Mouse (Mus musculus): ENCODE data around the gene Gemin6.
"Not testable (repeated sequence)": the region's sequence is repeated elsewhere in the genome, so short reads cannot be mapped to it uniquely, and the experiment has no call there.

Gemin6 gene

DNA sequence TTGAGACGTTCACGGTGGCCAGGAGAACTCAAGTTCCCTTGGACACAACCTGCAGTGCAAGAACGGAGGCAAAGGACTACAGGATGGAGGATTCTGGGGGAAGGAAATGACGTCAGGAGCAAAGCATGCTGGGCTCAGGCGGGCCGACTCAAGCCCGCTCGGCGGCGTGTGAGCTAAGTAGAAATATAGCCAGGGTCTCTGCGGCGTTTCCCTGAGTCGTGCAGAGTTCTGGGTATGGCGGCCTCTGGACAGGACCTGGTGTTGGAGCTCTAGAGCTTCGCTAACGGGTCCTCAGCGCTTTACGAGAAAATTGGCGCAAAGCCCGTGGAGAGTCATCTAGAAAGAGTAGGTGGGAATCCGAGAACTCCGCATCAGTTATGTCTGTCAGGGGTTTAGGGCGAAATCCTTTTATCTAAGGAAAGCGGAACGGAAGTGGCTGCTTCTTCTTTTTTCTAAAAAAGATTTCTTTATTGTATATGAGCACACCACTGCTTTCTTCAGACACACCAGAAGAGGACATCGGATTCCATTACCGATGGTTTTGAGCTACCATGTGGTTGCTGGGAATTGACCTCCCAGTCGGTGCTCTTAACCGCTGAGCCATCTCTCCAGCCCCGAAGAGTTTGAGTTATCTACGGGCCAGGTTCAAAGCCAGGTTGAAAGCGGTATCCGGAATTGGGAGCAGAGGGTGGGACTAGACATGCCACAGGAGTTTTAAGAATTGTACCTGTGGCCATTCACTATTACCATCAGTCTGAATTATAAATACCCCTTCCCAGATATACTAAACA, at the start of gene Gemin6:
Gene Gemin6 (plus strand): TSS at position 116 of the 791 bp plus-strand sequence.
- peak; percentile 90 to 93 for DNase-seq (ENCODE audit: low spot score in 2 of 2)

DNA sequence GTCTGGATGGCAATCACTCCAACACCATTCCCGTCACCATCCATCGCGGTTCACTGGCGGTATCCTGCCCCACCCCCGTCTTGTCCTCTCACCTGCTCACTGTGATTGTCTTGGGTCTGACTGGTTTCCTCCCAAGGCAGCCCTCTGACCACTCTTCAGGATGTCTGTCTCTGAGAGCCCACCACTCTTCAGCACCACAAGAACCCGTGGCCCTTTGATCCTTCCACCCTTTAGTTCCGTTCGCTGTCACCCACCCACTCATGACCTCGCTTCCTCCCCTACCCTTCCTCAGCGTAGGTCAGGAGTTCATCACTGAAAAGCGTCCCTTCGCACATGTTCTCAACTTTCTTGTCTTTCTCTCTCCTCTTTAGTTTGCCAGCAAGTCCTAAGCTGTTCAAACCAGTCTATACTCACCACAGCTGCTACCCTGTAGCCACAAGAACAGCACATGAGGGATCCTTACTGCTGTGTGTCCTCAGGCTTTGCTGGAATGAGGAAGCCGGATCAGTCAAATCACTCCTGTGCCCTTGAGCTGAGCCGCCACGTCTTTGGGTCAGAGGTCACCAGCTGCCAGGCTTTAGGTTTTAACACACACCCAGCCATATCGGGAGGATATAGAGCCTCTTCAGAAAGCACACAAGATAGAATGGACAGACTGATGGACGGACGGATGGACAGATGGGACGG, 49.4 kb upstream of the Gemin6 start:
- no peak for DNase-seq (ENCODE audit: low spot score in 2 of 2)

DNA sequence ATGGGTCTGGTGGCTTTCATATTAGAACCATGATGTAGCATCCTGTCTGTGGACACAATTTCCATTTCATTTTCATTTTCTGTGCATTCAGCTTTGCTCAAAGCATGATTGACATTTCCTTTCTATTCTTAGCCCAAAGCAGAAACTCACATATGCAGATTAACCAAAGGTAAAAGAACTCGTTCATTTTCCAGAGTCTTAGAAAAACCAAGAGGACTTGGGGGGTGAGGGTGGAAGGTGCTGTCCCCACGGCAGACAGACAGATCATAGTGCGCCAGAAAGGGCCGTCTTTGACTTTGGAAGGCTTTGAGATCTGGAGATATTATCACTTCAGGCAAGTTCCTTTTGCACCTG, 48.9 kb upstream of the Gemin6 start:
- DNase-seq (ENCODE audit: low spot score in 2 of 2) = no peak

DNA sequence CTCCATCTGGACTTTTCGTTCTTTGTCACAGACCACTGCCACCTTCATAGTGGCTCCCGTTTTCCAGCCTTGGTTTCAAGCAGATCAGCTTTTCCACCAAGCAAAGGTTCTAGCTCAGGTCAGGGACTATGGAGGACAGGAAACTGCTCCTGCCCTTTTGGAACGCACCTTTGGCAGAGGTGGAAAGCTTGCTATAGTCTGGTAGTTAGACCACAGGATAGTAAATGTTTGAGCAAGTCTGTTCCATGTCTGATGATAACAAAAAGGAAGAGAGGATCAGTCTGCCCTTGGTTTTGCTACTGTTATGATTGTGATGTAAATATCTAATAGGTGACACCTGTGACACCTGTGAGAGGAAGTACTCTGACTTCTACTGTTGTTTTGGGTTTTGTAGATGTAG, 48.3 kb upstream of the Gemin6 start:
- no peak for DNase-seq (ENCODE audit: low spot score in 2 of 2)

DNA sequence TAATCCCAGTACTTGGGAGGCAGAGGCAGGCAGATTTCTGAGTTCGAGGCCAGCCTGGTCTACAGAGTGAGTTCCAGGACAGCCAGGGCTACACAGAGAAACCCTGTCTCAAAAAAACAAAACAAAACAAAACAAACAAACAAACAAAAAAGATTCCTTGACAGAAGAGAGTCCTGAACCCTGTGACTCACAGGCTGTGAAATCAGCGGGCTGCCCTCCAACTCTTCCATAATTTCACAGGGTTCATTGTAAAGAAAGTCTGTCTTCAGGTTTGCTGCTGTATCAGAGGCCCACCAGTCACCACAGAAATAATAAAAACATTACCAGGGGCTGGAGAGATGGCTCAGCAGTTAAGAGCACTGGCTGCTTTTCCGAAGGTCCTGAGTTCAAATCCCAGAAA, 45.4 kb upstream of the Gemin6 start:
- not testable (repeated sequence) for DNase-seq (ENCODE audit: low spot score in 2 of 2)

DNA sequence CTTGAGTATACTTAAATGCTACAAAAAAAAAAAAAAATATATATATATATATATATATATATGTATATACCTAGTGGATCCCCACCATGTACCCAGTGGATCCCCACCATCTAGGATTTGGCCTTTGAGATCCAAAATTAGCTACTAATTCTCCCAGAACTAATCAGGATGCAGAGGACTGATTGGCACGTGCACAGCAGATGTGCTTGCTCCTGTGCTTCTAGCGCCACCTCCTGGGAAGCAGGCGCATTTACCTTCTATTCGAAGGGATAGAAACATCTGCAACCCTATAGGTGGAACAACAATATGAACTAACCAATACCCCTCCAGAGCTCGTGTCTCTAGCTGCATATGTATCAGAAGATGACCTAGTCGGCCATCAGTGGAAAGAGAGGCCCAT, 44.3 kb upstream of the Gemin6 start:
- peak; percentile 87 for DNase-seq (ENCODE audit: low spot score in 2 of 2)

DNA sequence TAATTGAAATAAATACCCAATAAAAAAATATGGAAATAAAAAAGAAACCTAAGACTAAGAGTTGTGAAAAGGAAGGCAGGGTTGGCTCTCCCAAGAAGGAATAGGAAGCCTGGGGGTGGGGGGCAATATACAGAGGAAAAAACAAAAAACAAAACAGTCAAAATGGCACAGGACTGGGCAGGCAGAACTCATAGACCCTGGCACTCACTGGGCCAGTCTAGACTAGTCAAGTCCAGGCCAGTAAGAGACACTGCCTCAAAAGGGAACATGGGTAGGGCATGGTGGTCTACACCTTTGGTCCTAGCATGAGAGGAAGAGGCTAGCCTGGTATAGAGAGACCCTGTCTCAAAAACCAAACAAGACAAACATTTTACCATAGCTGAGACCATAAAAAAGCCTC, 43.8 kb upstream of the Gemin6 start:
- DNase-seq (ENCODE audit: low spot score in 2 of 2) = no peak

DNA sequence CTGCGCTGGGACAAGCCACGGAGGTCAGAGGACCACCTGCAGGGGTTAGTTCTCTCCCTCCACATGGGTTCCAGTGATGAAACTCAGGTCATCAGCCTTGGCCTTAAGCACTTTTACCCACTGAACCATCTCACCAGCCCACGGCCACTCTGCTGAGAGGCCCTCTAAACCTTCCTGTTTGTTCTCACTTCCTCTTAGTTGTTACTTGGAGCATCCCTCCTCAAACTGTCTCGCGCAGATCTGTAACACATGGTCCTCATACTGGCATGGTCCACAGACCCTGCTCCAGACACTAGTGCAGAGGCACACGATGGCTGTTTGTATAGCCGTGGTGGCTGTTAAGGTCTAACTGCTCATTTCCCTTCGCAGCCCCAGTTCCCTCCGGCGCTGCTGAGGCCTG, 40.6 kb upstream of the Gemin6 start:
- no peak for DNase-seq (ENCODE audit: low spot score in 2 of 2)

DNA sequence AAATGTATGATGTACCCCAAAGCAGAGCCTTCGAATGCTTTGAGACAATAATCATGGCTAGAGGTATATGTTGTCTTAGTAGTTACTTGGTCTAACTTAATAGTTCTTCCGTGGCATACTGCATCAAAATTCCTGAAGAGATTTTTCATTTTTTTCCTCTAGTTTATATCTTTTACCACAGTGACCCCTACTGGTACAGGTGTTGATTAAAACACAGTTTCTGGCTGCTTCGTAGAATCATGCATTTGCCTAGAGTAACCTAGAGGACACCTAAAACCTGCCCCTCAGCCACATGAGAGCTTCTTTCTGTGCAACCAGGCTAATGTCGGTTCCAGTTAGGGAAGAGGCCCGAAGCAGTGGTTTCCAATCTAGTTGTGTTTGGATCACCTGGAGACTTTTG, 31.2 kb upstream of the Gemin6 start:
- DNase-seq (ENCODE audit: low spot score in 2 of 2) = no peak

DNA sequence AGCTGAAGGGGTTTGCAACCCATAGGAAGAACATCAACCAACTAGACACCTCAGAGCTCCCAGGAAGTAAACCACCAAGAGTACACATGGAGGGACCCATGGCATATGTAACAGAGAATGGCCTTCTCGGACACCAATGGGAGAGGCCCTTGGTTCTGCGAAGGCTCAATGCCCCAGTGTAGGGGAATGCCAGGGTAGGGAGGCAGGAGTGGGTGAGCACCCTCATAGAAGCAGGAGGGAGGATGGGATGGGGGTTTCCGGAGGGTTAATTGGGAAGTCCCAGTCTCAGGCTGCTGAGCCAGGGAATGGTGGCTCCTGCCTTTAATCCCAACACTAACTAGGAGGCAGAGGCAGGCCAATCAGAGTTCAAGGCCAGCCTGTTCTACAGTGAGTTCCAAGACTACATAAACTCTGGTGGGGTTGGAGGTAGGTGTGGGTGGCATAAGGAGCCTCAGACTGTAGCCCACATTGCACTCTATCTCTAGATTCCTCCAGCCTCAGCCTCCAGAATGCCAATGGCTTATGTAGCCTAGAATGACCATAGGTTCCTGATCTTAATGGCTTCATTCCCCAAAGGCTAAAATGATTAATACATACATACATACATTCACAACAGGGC, 25.0 kb upstream of the Gemin6 start:
- DNase-seq (ENCODE audit: low spot score in 2 of 2) = no peak

DNA sequence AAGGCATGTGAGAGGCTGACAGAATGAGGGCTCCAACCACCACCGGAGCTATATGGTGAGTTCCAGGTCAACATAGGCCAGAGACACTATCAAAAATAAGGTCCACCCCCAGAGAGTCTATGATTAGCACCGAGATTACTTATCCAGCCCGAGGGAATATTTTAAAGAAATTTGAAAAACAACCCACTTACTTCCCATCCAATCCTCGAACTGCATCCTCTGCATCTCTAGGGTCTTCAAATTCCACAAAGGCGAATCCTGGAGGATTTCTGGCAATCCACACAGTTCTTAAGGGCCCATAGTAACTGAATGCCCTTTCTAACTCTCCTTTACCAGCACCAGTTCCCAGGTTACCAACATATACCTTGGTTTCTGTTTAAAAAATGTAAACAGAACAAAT, 18.6 kb upstream of the Gemin6 start:
- no peak for DNase-seq (ENCODE audit: low spot score in 2 of 2)

DNA sequence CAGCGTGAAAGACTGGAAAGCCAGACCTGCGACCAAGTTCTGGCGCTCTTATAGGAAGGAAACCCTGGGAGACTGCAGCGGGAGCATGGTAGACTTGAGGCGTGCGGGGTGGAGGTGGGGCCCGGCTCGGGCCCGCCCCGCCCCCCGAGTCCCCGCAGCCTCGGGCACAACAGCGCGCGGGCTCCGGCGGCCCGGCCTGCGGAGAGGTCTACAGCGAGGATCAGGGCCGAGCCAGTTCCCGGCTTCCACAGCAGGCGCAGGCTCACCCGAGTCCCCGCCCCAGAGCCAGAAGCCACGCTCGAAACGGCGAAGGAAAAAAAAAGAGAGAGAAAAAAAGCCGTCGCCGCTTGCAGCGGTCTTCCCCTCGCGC, 18.0 kb upstream of the Gemin6 start:
- DNase-seq (ENCODE audit: low spot score in 2 of 2) = no peak

DNA sequence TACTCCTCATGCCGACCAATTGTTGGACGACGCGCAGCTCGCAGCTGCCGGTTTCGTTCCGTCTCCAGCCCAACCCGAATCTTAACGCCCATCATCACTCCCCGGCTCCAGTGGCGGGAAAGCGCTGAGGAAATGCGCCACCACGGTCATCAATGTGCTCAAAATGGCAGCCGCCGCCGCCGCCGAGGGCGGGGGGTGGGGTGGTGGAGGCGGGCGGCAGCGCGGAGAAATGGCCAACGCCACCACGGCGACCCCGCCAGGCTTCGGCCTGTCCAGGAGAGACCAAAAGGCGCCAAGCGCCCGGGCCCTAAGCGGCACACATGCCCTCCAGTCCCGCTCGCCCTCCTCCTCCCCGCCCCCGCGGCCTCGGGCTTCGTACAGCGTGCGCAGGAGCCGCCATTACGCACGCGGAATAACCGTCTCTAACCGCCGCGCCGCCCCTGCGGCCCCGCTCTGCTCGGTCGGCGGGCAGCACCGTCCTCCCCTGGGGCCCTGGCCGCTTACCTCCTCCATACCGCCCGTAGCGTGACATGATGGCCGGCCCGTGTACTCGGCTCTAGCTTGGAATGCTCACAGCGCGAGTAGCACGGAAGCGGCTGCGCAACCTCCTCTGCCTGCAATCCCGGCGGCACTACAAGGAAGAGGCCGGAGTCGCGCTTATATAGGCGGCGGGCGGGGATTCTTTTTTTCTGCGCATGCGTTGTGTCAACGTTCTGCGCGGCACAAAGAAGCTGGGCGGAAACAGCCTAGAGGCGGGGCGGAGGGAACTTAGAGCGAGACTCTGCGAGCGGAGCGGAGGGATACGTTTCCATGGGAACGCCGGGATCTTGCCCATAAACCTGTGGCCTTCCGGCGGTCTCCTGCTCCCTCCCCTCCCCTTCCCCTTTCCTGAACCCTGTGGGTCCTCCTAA, 17.3 kb upstream of the Gemin6 start, which contains the start of the genes Srsf7 and Ttc39d:
Gene Srsf7 (minus strand): TSS at position 637 of the 911 bp plus-strand sequence.
Gene Ttc39d (plus strand): TSS at position 790 of the 911 bp plus-strand sequence.
- peak; percentile 99 for DNase-seq (ENCODE audit: low spot score in 2 of 2)

DNA sequence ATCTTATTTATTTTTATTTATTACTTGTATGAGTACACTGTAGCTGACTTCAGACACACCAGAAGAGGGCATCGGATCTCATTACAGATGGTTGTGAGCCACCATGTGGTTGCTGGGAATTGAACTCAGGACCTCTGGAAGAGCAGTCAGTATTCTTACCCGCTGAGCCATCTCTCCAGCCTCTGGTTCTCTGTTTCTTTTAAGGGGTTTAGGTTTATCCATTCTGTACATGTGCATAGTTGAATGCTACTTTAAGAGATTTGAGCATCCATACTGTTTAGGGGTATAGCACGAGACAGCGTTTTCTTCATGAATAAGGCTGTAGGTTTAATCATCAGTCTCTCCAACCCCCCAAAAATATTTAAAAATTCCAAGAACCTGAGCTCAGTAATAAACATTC, 10.2 kb upstream of the Gemin6 start:
- not testable (repeated sequence) for DNase-seq (ENCODE audit: low spot score in 2 of 2)

DNA sequence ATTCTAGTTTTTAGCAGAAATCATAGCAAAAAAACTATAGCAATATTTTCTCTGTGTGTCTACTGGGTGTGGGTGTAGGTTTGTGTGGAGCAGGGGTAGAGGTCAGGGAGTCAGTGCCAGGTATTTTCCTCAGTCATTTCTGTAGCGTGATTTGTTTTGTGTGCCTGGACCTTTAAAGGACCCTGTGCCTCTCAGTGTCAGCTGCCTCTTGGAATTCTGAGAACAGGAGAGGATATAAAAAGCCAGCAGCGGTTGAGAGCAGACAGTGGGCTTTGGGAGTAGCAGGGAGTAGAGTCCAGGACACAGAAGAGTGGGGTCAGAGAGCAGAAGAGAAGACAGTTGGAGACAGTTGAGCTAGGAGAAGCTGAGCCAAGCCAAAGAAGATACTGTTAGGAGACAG, 4.1 kb upstream of the Gemin6 start:
- no peak for DNase-seq (ENCODE audit: low spot score in 2 of 2)

DNA sequence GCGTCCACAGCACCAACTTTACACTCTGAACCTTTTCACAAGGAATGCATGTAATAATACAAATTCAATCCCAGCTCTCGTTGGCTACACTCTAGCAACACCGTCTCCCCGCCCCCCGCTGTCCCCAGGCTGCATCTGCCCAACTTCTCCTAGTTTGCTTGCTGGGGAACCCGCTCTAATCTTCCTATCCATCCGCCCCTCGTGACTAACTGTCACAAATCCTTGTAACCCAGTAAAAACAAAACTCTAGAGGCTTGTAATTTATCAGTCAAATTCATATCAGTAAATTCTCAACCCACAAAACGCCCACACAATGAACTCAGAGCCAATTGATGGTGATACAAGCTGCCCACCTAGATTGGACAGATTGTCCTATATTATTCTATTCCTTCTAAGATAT, 3.0 kb upstream of the Gemin6 start:
- DNase-seq (ENCODE audit: low spot score in 2 of 2) = no peak

DNA sequence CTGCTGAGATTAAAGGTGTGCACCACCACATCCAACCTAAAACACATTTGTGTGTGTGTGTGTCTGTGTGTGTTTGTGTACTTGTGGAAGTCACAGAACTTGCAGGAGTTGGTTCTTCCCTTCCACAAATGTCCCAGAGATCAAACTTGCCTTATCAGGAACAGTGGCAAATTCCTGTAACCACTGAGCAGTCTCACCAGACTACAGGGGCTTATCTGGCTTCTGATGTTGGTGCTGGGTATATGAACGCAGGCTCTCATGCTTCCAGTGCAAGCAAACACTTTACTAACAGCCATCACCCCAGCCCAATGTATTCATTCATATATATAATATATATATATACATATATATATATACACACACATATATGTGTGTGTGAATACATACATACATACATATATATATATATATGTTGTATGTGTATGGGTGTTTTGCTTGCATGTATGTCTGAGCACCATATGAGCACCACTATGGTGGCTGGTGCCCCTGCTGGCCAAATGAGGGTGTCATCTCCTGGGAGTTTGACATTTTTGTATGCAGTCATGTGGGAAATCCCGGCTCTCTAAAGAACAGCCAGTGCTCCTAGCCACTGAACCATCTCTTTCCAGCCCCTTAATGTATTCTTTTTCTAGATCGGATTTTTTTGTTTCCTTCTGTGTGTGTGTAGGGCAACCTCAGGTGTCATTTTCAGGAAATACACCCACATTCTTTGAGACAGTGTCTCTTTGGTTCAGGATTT, 2.2 kb upstream of the Gemin6 start:
- no peak for DNase-seq (ENCODE audit: low spot score in 2 of 2)

DNA sequence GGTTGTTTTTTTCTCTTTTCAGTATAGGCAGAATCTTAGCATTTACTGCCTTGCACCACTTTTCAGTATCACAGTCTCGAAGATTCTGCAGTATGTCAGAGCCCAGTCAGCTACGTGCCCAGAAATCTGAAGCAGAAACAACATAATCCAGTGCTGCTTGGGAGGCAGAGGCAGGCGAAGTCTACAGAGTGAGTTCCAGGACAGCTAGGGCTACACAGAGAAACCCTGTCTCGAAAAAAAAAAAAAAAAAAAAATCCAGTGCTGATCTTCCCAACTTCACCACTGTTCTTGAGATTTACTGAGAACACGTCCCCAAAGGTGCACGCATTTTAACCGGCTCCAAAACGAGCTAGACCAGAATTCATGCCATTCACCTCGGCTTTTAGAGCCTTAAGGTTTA, 412 bp upstream of the Gemin6 start:
- no peak for DNase-seq (ENCODE audit: low spot score in 2 of 2)

DNA sequence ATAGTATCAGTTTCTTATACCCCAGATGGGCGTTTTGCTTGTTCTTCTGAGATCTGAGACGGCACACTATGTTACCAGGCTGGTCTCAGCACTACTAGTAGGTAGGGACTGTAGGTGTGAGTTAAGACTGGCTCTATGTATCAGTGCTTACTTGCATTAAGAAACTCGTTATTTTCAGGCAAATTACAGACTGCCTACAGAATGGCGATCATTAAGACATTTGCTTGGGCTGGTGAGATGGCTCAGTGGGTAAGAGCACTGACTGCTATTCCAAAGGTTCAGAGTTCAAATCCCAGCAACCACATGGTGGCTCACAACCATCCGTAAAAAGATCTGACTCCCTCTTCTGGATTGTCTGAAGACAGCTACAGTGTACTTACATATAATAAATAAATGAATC, 901 bp downstream of the Gemin6 start:
- not testable (repeated sequence) for DNase-seq (ENCODE audit: low spot score in 2 of 2)

DNA sequence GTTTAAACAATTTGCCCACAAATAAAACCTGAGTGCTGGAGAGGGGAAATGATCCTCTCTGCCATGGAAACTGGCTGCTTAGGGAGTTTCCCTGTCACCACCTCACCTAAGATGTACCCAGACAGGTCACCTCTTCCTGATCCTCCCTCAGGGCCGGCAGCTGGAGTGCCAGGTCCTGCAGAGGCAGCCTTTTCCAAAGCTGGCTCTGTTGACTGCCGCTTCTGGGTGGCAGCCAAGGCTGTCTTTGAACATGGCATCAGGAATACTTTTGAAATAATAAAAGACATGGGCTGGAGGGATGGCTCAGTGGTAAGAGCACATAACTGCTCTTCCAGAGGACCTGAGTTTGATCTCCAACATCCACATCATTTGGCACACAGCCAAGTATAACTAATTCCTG, 5.2 kb downstream of the Gemin6 start:
- no peak for DNase-seq (ENCODE audit: low spot score in 2 of 2)

DNA sequence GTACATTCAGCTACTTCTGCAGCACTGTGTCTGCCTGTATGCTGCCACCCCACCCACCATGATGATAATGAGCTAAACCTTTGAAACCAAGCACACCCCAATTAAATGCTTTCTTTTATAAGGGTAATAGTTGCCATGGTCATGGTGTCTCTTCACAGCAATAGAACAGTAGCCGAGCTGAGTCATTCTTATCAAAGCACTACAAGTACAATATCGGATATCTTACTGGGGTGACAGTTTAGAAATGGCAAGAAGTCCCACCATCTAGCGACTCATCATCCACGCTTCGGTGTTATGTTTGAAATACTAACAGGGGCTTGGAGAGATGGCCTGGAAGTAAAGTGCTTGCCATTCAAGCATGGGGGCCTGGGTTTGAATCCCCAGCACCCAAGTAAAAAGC, 9.6 kb downstream of the Gemin6 start:
- DNase-seq (ENCODE audit: low spot score in 2 of 2) = no peak
